Mouse (Mus musculus): ENCODE data around the gene Irs2. TPM values are rescaled to one million over a fixed set of nuclear protein-coding genes. Genes with fewer than 3 reads are reported as not detected.

Irs2 gene
- total RNA-seq (2017) = 31.1 to 35.4 TPM (median 33.2 TPM) in 3 replicates

- ATAC-seq (replicated peaks; ENCODE audit: insufficient number of reproducible peaks, low FRiP score, low TSS enrichment, poor library complexity, severe bottlenecking) = no peak
These were observed at the start of gene Irs2 for GRCm38 (mm10) chr8:11008379-11008775. Gene Irs2, minus strand, starts transcription at chr8:11008458.

GRCm38 (mm10) chr8:11056665-11057064, 48.4 kb upstream of the Irs2 start:
- ATAC-seq (replicated peaks; ENCODE audit: insufficient number of reproducible peaks, low FRiP score, low TSS enrichment, poor library complexity, severe bottlenecking) = no peak

GRCm38 (mm10) chr8:11056175-11056563, 47.9 kb upstream of the Irs2 start:
- no peak for ATAC-seq (replicated peaks; ENCODE audit: insufficient number of reproducible peaks, low FRiP score, low TSS enrichment, poor library complexity, severe bottlenecking)

GRCm38 (mm10) chr8:11055557-11056174, 47.4 kb upstream of the Irs2 start:
- no peak for ATAC-seq (replicated peaks; ENCODE audit: insufficient number of reproducible peaks, low FRiP score, low TSS enrichment, poor library complexity, severe bottlenecking)

- no peak for ATAC-seq (replicated peaks; ENCODE audit: insufficient number of reproducible peaks, low FRiP score, low TSS enrichment, poor library complexity, severe bottlenecking)
These were observed 41.6 kb upstream of the Irs2 start for GRCm38 (mm10) chr8:11049835-11050234.

- ATAC-seq (replicated peaks; ENCODE audit: insufficient number of reproducible peaks, low FRiP score, low TSS enrichment, poor library complexity, severe bottlenecking) = no peak
These were observed 39.6 kb upstream of the Irs2 start for GRCm38 (mm10) chr8:11047812-11048211.

GRCm38 (mm10) chr8:11044660-11045059, 36.4 kb upstream of the Irs2 start:
- no peak for ATAC-seq (replicated peaks; ENCODE audit: insufficient number of reproducible peaks, low FRiP score, low TSS enrichment, poor library complexity, severe bottlenecking)

- no peak for ATAC-seq (replicated peaks; ENCODE audit: insufficient number of reproducible peaks, low FRiP score, low TSS enrichment, poor library complexity, severe bottlenecking)
These were observed 35.3 kb upstream of the Irs2 start for GRCm38 (mm10) chr8:11043591-11043990.

- no peak for ATAC-seq (replicated peaks; ENCODE audit: insufficient number of reproducible peaks, low FRiP score, low TSS enrichment, poor library complexity, severe bottlenecking)
These were observed 34.8 kb upstream of the Irs2 start for GRCm38 (mm10) chr8:11042872-11043587.

- no peak for ATAC-seq (replicated peaks; ENCODE audit: insufficient number of reproducible peaks, low FRiP score, low TSS enrichment, poor library complexity, severe bottlenecking)
These were observed 31.8 kb upstream of the Irs2 start for GRCm38 (mm10) chr8:11040088-11040487.

- ATAC-seq (replicated peaks; ENCODE audit: insufficient number of reproducible peaks, low FRiP score, low TSS enrichment, poor library complexity, severe bottlenecking) = 0 out of 2 replicates have a peak, but pooled peaks have one; percentile 34
These were observed 30.5 kb upstream of the Irs2 start for GRCm38 (mm10) chr8:11038788-11039187.

GRCm38 (mm10) chr8:11038367-11038766, 30.1 kb upstream of the Irs2 start:
- ATAC-seq (replicated peaks; ENCODE audit: insufficient number of reproducible peaks, low FRiP score, low TSS enrichment, poor library complexity, severe bottlenecking) = peak; percentile 54; the same call in 1 of the 2 replicates

GRCm38 (mm10) chr8:11036790-11037189, 28.5 kb upstream of the Irs2 start:
- no peak for ATAC-seq (replicated peaks; ENCODE audit: insufficient number of reproducible peaks, low FRiP score, low TSS enrichment, poor library complexity, severe bottlenecking)

- no peak for ATAC-seq (replicated peaks; ENCODE audit: insufficient number of reproducible peaks, low FRiP score, low TSS enrichment, poor library complexity, severe bottlenecking)
These were observed 27.6 kb upstream of the Irs2 start for GRCm38 (mm10) chr8:11035628-11036416.

GRCm38 (mm10) chr8:11024871-11025270, 16.6 kb upstream of the Irs2 start:
- no peak for ATAC-seq (replicated peaks; ENCODE audit: insufficient number of reproducible peaks, low FRiP score, low TSS enrichment, poor library complexity, severe bottlenecking)

GRCm38 (mm10) chr8:11020949-11021572, 12.8 kb upstream of the Irs2 start:
- ATAC-seq (replicated peaks; ENCODE audit: insufficient number of reproducible peaks, low FRiP score, low TSS enrichment, poor library complexity, severe bottlenecking) = no peak

GRCm38 (mm10) chr8:11015622-11016021, 7.4 kb upstream of the Irs2 start:
- peak; percentile 87 for ATAC-seq (replicated peaks; ENCODE audit: insufficient number of reproducible peaks, low FRiP score, low TSS enrichment, poor library complexity, severe bottlenecking)

GRCm38 (mm10) chr8:11013258-11013657, 5.0 kb upstream of the Irs2 start:
- no peak for ATAC-seq (replicated peaks; ENCODE audit: insufficient number of reproducible peaks, low FRiP score, low TSS enrichment, poor library complexity, severe bottlenecking)

GRCm38 (mm10) chr8:11011787-11012485, 3.7 kb upstream of the Irs2 start:
- no peak for ATAC-seq (replicated peaks; ENCODE audit: insufficient number of reproducible peaks, low FRiP score, low TSS enrichment, poor library complexity, severe bottlenecking)
